Mouse (Mus musculus): ENCODE results near the gene Lsamp.

The Lsamp gene

GRCm38 (mm10) chr16:40656871-40657270, 672.7 kb downstream of the Lsamp start:
- no peak for DNase-seq (ENCODE audit: low spot score)

GRCm38 (mm10) chr16:40685531-40685930, 701.4 kb downstream of the Lsamp start:
- DNase-seq (ENCODE audit: low spot score): no peak

DNA sequence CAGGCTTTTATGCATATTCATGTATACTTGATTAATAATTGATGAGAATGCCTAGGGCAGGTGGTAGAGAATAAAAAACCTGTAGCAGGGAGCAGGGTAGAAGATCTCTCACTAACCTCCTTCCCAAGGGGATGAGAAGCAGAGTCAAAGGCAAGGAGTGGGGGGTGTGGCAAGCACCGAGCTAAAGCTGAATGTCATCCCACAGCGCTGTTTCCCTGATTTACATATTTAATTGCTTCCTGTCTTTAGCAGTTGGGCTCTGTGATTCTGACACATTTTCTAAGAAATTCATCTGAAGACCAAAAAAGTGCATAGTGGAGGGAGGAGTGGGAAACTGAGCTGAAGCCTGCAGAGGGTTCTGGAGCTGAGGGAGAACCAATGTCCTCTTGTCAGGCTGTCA, 708.1 kb downstream of the Lsamp start:
- no peak for DNase-seq (ENCODE audit: low spot score)

DNA sequence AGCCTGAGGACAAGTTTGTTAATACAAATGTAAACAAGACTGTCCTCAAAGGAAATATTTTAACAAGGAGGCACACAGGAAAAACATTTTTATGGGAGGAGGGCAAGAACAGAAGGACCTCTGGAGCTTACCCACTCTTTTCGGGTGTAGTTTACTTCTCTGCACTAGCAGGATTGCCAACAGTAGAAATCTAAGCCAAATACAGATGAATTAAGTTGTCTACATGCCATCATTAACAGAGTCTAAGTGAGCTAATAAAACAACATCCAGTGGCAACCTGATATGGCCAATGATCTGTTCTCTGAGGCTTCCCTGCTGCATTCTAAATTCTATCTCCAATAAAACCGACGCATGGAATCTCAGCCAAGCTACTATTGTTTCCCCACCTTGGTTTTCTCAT, 713.1 kb downstream of the Lsamp start:
- DNase-seq (ENCODE audit: low spot score): no peak

GRCm38 (mm10) chr16:40708558-40708957, 724.4 kb downstream of the Lsamp start:
- no peak for DNase-seq (ENCODE audit: low spot score)

DNA sequence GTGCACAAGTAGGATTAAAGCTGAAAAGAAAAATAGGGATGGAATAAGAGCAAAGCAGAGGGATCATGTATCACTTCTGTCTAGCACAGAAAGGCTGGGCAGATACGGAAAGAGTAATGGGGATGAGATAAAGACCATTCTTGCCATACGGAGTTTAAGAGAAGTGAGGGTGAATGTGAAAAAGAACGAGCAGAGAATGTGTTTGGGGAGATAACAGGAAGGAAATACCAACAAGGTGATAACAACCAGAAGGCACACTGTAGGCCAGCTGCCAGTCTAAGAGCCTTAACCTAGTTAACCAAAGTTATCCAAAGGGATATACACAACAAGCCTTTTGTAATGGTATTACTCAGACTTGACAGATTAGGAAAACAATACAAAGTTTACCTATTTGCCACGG, 725.4 kb downstream of the Lsamp start:
- no peak for DNase-seq (ENCODE audit: low spot score)

GRCm38 (mm10) chr16:40710068-40710467, 725.9 kb downstream of the Lsamp start:
- DNase-seq (ENCODE audit: low spot score): no peak

DNA sequence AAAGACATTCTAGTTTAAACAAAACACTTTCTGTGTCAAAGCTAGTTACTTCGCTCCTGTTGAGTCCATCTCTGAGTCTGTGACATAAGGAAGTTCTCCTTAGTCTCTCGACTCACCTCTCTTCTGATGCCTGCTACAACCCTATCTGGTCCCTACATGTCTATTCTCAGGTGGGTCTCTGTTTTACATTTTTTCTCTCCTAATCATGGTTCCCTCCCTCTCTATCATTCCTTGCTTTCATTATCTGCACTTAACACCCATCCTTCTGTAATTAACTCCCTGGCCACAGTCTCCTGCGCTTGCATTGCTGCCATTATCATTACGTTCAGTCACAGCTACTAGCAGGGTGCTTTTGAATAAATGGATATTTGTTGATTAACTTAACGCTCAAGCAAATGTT, 726.3 kb downstream of the Lsamp start:
- no peak for DNase-seq (ENCODE audit: low spot score)

DNA sequence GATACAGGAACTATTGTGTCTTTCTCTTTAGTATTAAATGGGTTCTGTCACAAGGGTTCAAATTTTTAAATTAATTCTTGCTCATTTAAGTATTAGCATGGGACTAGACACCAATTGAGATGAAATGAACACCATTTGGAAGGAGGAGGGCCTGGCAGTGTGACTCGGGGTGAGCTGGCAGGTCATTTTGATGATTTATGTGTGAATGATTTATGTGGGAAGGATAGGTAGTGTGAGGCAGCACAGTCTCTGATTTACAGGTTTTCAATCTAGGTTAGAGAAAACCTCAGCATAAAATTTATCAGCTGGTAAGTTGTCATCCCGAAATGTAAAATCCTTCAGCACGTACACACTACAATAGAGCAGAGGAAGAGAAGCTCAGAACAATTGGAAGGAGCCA, 729.6 kb downstream of the Lsamp start:
- no peak for DNase-seq (ENCODE audit: low spot score)

- DNase-seq (ENCODE audit: low spot score): peak; percentile 20
Observed at GRCm38 (mm10) chr16:40739015-40739414, 754.9 kb downstream of the Lsamp start.

- DNase-seq (ENCODE audit: low spot score): no peak
Observed at GRCm38 (mm10) chr16:40739771-40740170, 755.6 kb downstream of the Lsamp start.

GRCm38 (mm10) chr16:40740273-40740672, 756.1 kb downstream of the Lsamp start:
- DNase-seq (ENCODE audit: low spot score): no peak

DNA sequence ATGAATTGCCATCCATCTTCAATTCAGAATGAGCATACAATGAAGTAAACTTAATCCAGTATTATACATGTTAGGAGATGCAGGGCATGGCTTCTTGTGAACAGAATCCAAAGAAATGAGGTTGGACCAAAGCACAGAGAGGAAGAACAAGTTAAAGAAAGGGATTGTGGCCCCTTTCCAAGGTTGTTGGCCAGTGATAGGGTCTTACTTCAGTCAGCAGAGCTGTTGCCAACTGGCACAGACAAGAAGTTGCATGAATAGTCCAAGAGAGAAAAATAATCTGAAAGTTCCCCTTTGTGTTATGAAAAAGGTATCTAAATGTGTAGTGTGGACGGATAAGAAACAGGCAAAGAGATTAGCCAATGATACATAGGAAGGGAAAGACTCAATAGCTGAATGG, 843.0 kb downstream of the Lsamp start:
- no peak for DNase-seq (ENCODE audit: low spot score)

DNA sequence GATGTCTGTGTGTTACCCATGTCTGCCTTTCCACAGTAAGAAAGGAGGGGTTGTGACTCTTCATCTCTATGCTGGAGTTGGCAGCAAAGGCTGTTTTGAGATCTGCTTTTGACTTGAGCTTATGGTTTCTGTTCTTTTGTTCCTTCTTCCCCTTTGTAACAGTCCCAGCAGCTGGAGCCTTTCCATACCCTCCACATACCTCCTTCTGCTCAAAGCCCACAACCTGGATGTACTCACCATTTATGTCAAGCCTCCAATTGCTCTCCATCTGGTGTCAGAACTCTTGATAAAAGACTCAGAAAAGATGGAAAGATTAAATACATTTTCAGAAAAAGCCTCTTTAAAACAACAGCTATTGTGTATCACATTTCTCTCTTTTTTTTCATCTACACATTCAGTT, 847.4 kb downstream of the Lsamp start:
- DNase-seq (ENCODE audit: low spot score): no peak

- DNase-seq (ENCODE audit: low spot score): no peak
Observed at GRCm38 (mm10) chr16:40841765-40842164, 857.6 kb downstream of the Lsamp start.

DNA sequence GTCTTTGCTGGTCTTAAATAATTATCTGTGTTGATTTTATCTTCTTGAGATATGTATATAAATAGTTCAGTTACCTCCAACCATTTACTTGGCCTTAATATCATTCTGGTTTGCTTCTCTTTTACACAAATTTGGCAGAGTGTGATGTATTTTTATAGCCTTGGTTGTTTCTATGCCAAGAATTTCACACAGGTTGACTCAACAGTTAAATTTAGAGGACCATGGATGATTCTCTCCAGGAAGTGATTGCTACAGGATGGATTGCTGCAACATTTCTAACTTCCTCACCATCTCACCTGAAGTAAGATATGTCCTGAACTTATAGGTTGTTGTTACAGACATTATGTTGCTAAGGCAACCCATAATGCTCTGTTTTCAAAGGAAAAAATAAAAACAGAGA, 882.6 kb downstream of the Lsamp start:
- no peak for DNase-seq (ENCODE audit: low spot score)

GRCm38 (mm10) chr16:40878301-40878700, 894.1 kb downstream of the Lsamp start:
- DNase-seq (ENCODE audit: low spot score): no peak

DNA sequence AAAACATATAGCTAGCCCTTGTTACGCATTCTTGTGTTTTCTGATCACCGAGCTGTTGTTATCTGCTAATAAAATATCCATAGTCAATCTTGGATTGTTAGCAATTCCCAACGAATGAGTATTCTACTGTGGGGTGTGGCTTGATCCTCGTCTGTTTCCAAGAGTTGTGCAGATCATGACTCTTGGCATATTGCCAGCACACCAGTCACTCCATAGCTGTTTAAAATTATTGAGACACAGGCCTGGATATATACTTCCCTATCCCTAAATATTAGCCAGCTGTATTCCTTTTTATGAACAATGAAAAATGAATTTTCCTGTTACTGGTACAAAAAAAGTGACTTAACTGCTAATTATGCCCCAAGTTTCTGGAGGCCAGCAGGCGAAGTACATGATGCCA, 897.8 kb downstream of the Lsamp start:
- no peak for DNase-seq (ENCODE audit: low spot score)

GRCm38 (mm10) chr16:40891338-40891737, 907.2 kb downstream of the Lsamp start:
- no peak for DNase-seq (ENCODE audit: low spot score)

GRCm38 (mm10) chr16:40897768-40898327, 913.7 kb downstream of the Lsamp start:
- no peak for DNase-seq (ENCODE audit: low spot score)

- DNase-seq (ENCODE audit: low spot score): no peak
Observed at GRCm38 (mm10) chr16:40907892-40908291, 923.7 kb downstream of the Lsamp start.

DNA sequence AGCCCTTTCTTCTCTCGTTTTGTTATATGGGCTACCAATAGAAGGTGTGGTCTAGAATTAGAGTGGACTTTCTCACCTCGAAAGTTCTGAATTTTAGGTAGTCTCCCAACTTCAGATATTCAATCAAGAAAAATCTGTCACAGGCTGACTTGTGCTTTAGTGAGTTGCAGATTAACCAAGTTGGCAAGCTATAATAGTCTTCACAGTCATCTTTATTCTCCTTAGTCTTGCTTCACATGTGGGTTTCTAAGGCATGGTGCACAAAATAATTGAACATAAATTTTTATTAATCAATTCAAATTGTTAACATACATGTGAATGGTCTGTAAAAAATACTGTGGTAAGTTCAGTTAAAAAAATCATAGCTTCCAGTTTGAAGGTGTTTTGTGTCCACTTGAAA, 930.0 kb downstream of the Lsamp start:
- no peak for DNase-seq (ENCODE audit: low spot score)

DNA sequence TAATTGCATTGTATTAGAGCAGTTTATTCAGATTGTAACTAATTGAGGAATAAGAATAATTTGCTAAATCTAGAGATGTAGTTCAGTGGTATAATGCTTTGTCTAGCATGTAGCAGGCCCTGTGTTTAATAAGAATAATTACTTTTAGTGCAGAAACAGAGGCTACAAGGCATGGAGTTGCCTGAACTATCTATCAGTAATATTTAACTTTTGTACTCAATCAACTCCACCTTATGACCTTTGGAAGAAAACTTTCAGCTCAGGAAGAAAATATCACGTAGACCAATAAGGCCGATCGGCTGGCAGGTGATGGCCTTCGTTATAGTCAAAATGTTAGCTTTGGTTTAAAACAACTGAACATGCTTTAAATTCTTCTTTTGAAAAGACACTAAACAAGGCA, 946.4 kb downstream of the Lsamp start:
- no peak for DNase-seq (ENCODE audit: low spot score)

GRCm38 (mm10) chr16:40942266-40942665, 958.1 kb downstream of the Lsamp start:
- no peak for DNase-seq (ENCODE audit: low spot score)

- no peak for DNase-seq (ENCODE audit: low spot score)
Observed at GRCm38 (mm10) chr16:40945834-40946233, 961.7 kb downstream of the Lsamp start.

Data from c-Kit-positive CD71-positive TER-119-positive erythroid progenitor cells, embryonic 14.5 days (primary cell).